Mouse (Mus musculus) liver, embryonic 11.5 days (tissue): ENCODE results near the gene Msi1. TPM values are rescaled to one million over a fixed set of nuclear protein-coding genes. Genes with fewer than 3 reads are reported as not detected.
"Not testable (repeated sequence)": the region's sequence is repeated elsewhere in the genome, so short reads cannot be mapped to it uniquely, and the experiment has no call there.

Experiments
- ATAC-seq: fragments of 200-750 bp; cut with Nextera tagmentation; replicated peaks from 2 replicates; pipeline ENCODE4 v1.8.0; 2017; ENCODE audit warnings: moderate number of reproducible peaks, mild to moderate bottlenecking, moderate TSS enrichment, moderate library complexity; ENCODE audit not compliant: low FRiP score
- DNase-seq: peaks from one replicate; pipeline ENCODE4 v3.0.0-alpha.2; 2017; ENCODE audit warnings: low spot score
- H3K27ac ChIP-seq: fragments of 300-500 bp; sonication (generic); 2 replicates; pipeline ENCODE4 v1.5.1; 2014; ENCODE audit warnings: mild to moderate bottlenecking, low read depth, low read length, control low read depth
- H3K27me3 ChIP-seq: fragments of 300-500 bp; sonication (generic); replicated peaks from 2 replicates; pipeline ENCODE4 v1.6.1; 2014; ENCODE audit warnings: low read length, mixed read lengths; ENCODE audit not compliant: control insufficient read depth, insufficient read depth
- H3K36me3 ChIP-seq: fragments of 300-500 bp; sonication (generic); 2 replicates; pipeline ENCODE4 v1.6.1; 2014; ENCODE audit warnings: mild to moderate bottlenecking, low read length, moderate library complexity, mixed read lengths; ENCODE audit not compliant: control insufficient read depth, insufficient read depth
- H3K4me1 ChIP-seq: fragments of 300-500 bp; sonication (generic); replicated peaks from 2 replicates; pipeline ENCODE4 v1.6.1; 2014; ENCODE audit warnings: low read length, mixed read lengths; ENCODE audit not compliant: control insufficient read depth, insufficient read depth
- H3K4me2 ChIP-seq: fragments of 300-500 bp; sonication (generic); 2 replicates; pipeline ENCODE4 v1.6.1; 2014; ENCODE audit warnings: mild to moderate bottlenecking, control low read depth, moderate library complexity
- H3K4me3 ChIP-seq: fragments of 300-500 bp; sonication (generic); 2 replicates; pipeline ENCODE4 v1.5.1; 2014; ENCODE audit warnings: low read depth, low read length, control low read depth
- H3K9ac ChIP-seq: fragments of 300-500 bp; sonication (generic); 2 replicates; pipeline ENCODE4 v1.6.1; 2014; ENCODE audit warnings: low read depth, low read length, control low read depth
- H3K9me3 ChIP-seq: fragments of 300-500 bp; sonication (generic); 2 replicates; pipeline ENCODE4 v1.6.1; 2016; ENCODE audit warnings: low read length, inconsistent platforms, mixed read lengths; ENCODE audit not compliant: control insufficient read depth
- WGBS: fragments of 180-500 bp; shearing (Covaris S2); extraction: QIAGEN DNeasy Blood & Tissue Kit; methylation state at CpG from one replicate; pipeline ENCODE4 v1.1.7; 2014; 5-methylcytosine and 5-hydroxymethylcytosine counted together
- polyA plus RNA-seq: library from polyadenylated mRNA; unstranded; fragments of >200 nt; fragmentation: Nextera tagmentation; extraction: Ambion mirVana; gene quantifications from 2 replicates; pipeline ENCODE4 v1.2.1, GENCODE M21; 2014

Gene Msi1
- polyA plus RNA-seq, 1 experiment from 2014 or later: 9.7 TPM

GRCm38 (mm10) chr5:115495618-115496017, 66.2 kb downstream of the Msi1 start:
- DNase-seq, H3K27me3 ChIP-seq, H3K9me3 ChIP-seq, ATAC-seq, H3K4me3 ChIP-seq, H3K4me2 ChIP-seq, H3K36me3 ChIP-seq, H3K9ac ChIP-seq, H3K27ac ChIP-seq: not testable (repeated sequence)
- WGBS: 80% methylated on average over 3 of the region's 3 CpGs
- H3K4me1 ChIP-seq: peaks cover 18% of the 10 kb centered on the region

GRCm38 (mm10) chr5:115497033-115497432, 67.6 kb downstream of the Msi1 start:
- no peak overlapping the region for H3K4me3 ChIP-seq
- H3K27me3 ChIP-seq: no peaks in the 10 kb centered on the region
- DNase-seq (no peak), ATAC-seq (no peak)
- no peaks in the 10 kb centered on the region for H3K9me3 ChIP-seq
- peaks cover 5% of the 10 kb centered on the region for H3K4me1 ChIP-seq
- no peak overlapping the region for H3K27ac ChIP-seq
- H3K4me2 ChIP-seq: no peak overlapping the region
- no peak overlapping the region for H3K9ac ChIP-seq
- H3K36me3 ChIP-seq: no peaks in the 10 kb centered on the region
- WGBS: 74% methylated on average over 7 of the region's 7 CpGs

- no peak for ATAC-seq
Observed at GRCm38 (mm10) chr5:115498307-115499240, 69.2 kb downstream of the Msi1 start.

GRCm38 (mm10) chr5:115500383-115500935, 71.1 kb downstream of the Msi1 start:
- H3K27ac ChIP-seq: no peak overlapping the region
- H3K4me1 ChIP-seq: no peaks in the 10 kb centered on the region
- no peaks in the 10 kb centered on the region for H3K9me3 ChIP-seq
- no peak overlapping the region for H3K4me3 ChIP-seq
- no peak overlapping the region for H3K4me2 ChIP-seq
- 68% methylated on average over 12 of the region's 12 CpGs for WGBS
- H3K9ac ChIP-seq: no peak overlapping the region
- DNase-seq: no peak
- H3K36me3 ChIP-seq: no peaks in the 10 kb centered on the region
- no peak for ATAC-seq
- H3K27me3 ChIP-seq: no peaks in the 10 kb centered on the region

More at GRCm38 (mm10) chr5:115498307-115499240, 69.2 kb downstream of the Msi1 start:
- H3K4me1 ChIP-seq: 0 out of 2 replicates have a peak, but pooled peaks cover 2% of the 10 kb centered on the region
- no peak overlapping the region for H3K9ac ChIP-seq
- H3K36me3 ChIP-seq: no peaks in the 10 kb centered on the region
- no peak overlapping the region for H3K4me2 ChIP-seq
- H3K4me3 ChIP-seq: no peak overlapping the region
- WGBS: 51% methylated on average over 9 of the region's 9 CpGs
- no peaks in the 10 kb centered on the region for H3K27me3 ChIP-seq
- DNase-seq: no peak
- no peaks in the 10 kb centered on the region for H3K9me3 ChIP-seq
- H3K27ac ChIP-seq: no peak overlapping the region

- Histone ChIP-seq H3K4me1 (peaks cover 9% of the 10 kb centered on the region), H3K4me3 (no peak overlapping the region), H3K27me3 (no peaks in the 10 kb centered on the region), H3K4me2 (no peak overlapping the region), H3K36me3 (no peaks in the 10 kb centered on the region), H3K9ac (no peak overlapping the region), H3K27ac (no peak overlapping the region), H3K9me3 (no peaks in the 10 kb centered on the region)
- 57% methylated on average over 12 of the region's 12 CpGs for WGBS
- DNase-seq (no peak), ATAC-seq (no peak)
Observed at GRCm38 (mm10) chr5:115503035-115503434, 73.6 kb downstream of the Msi1 start.

Other genes starting within 250 kb of the Msi1 start
- gene Cabp1, start 235.2 kb upstream of the Msi1 start, polyA plus RNA-seq: 0.89 and 1.4 TPM in 2 replicates
- 171 and 181 TPM in 2 replicates for gene Pop5, start 193.8 kb upstream of the Msi1 start, polyA plus RNA-seq
- gene Rnf10, start 156.7 kb upstream of the Msi1 start, polyA plus RNA-seq: 72.2 and 76.8 TPM in 2 replicates
- gene Coq5, start 149.9 kb upstream of the Msi1 start, polyA plus RNA-seq: 62.7 and 67.9 TPM in 2 replicates
- 1,214 and 1,307 TPM in 2 replicates for gene Dynll1, start 128.6 kb upstream of the Msi1 start, polyA plus RNA-seq
- gene Srsf9, start 102.4 kb upstream of the Msi1 start, polyA plus RNA-seq: 261 and 275 TPM in 2 replicates
- gene Gatc, start 88.4 kb upstream of the Msi1 start, polyA plus RNA-seq: 39.3 and 39.4 TPM in 2 replicates
- 59.0 and 59.6 TPM in 2 replicates for gene Triap1, start 88.4 kb upstream of the Msi1 start, polyA plus RNA-seq
- 792 and 865 TPM in 2 replicates for gene Cox6a1, start 80.6 kb upstream of the Msi1 start, polyA plus RNA-seq
- 0.89 and 1.2 TPM in 2 replicates for gene Pla2g1b, start 36.7 kb downstream of the Msi1 start, polyA plus RNA-seq
- gene Sirt4, start 55.1 kb downstream of the Msi1 start, polyA plus RNA-seq: 14.8 and 15.2 TPM in 2 replicates
- 12.4 and 14.0 TPM in 2 replicates for gene Pxn, start 77.1 kb downstream of the Msi1 start, polyA plus RNA-seq
- gene Rplp0, start 129.9 kb downstream of the Msi1 start, polyA plus RNA-seq: 2,436 and 2,466 TPM in 2 replicates
- 51.0 and 55.6 TPM in 2 replicates for gene Gcn1l1, start 135.7 kb downstream of the Msi1 start, polyA plus RNA-seq
- 22.5 and 26.1 TPM in 2 replicates for gene Rab35, start 202.3 kb downstream of the Msi1 start, polyA plus RNA-seq